Mouse (Mus musculus) heart, embryonic 10.5 days (tissue): ENCODE results near the gene Rars2. TPM values are rescaled to one million over a fixed set of nuclear protein-coding genes. Genes with fewer than 3 reads are reported as not detected.

Source experiments
- DNase-seq: peaks from one replicate; pipeline ENCODE4 v3.0.0-alpha.2; 2017; ENCODE audit warnings: low spot score
- H3K27ac ChIP-seq: fragments of 300-500 bp; sonication (generic); 2 replicates; pipeline ENCODE4 v1.5.1; 2016; ENCODE audit warnings: mild to moderate bottlenecking
- H3K27me3 ChIP-seq: fragments of 300-500 bp; sonication (generic); 2 replicates; pipeline ENCODE4 v1.6.1; 2016; ENCODE audit warnings: mild to moderate bottlenecking; ENCODE audit not compliant: poor library complexity, insufficient read depth, severe bottlenecking
- H3K36me3 ChIP-seq: fragments of 300-500 bp; sonication (generic); 2 replicates; pipeline ENCODE4 v1.6.1; 2016; ENCODE audit warnings: mild to moderate bottlenecking, moderate library complexity
- H3K4me1 ChIP-seq: fragments of 300-500 bp; sonication (generic); 2 replicates; pipeline ENCODE4 v1.6.1; 2016; ENCODE audit warnings: mild to moderate bottlenecking
- H3K4me3 ChIP-seq: fragments of 300-500 bp; sonication (generic); 2 replicates; pipeline ENCODE4 v1.5.1; 2016; ENCODE audit warnings: mild to moderate bottlenecking, moderate library complexity
- H3K9me3 ChIP-seq: fragments of 300-500 bp; sonication (generic); 2 replicates; pipeline ENCODE4 v1.6.1; 2016; ENCODE audit warnings: mild to moderate bottlenecking, moderate library complexity
- WGBS: fragments of 180-500 bp; shearing (Covaris S2); methylation state at CpG from one replicate; pipeline ENCODE4 v1.1.7; 2016; 5-methylcytosine and 5-hydroxymethylcytosine counted together
- polyA plus RNA-seq: library from polyadenylated mRNA; unstranded; fragments of >200 nt; fragmentation: Nextera tagmentation; extraction: Ambion mirVana; gene quantifications from 2 replicates; pipeline ENCODE4 v1.2.1, GENCODE M21; 2016

The Rars2 gene
- polyA plus RNA-seq, 1 experiment from 2014 or later = 68.0 TPM

DNA sequence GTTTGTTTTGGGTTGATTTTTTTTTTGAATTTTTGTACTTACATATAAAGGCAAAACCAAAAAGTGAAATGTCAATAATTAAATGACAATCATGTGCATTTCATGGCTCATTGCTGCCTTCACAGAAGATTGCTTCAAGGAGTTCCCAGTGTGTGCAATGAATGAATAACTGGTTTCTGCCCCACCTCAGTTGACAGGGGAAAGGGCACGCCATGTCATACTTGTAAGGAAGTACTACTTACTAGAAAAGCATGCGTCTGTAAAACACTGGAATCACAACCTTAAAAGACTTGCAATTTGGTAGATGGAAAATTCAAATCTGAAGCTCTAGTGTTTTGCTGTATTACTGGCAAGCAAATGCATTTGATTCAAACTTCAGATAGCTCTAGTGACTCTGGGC is 44.3 kb downstream of the Rars2 start:
- 85% methylated on average over 2 of the region's 2 CpGs for WGBS
- no peak overlapping the region for H3K27ac ChIP-seq
- no peaks in the 10 kb centered on the region for H3K27me3 ChIP-seq
- H3K4me1 ChIP-seq = no peaks in the 10 kb centered on the region
- no peak for DNase-seq
- no peaks in the 10 kb centered on the region for H3K9me3 ChIP-seq
- H3K36me3 ChIP-seq = peaks cover 84% of the 10 kb centered on the region
- H3K4me3 ChIP-seq = no peak overlapping the region

DNA sequence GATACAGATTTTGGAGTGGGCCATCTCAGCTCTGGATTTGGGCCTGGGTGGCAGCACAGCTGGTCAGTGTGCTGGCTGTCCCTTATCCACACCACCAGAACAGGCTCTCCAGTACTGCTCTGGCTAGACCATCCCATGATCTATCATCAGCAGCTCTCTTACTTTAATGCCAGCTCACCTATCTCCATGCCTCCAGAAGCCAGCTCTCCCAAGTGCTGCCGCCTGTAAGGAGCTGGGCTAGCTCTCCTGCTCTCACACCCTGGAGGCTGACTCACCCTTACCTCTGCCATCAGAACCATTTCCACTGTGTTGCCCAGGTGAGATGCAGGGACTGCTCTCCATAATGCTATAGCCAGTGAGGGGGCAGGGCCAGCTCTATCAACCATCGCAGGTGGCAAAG is 46.8 kb downstream of the Rars2 start:
- 96% methylated on average over 2 of the region's 2 CpGs for WGBS
- Histone ChIP-seq H3K4me3 (no peak overlapping the region), H3K9me3 (no peaks in the 10 kb centered on the region), H3K27ac (no peak overlapping the region), H3K27me3 (no peaks in the 10 kb centered on the region), H3K36me3 (peaks cover 88% of the 10 kb centered on the region), H3K4me1 (no peaks in the 10 kb centered on the region)
- no peak for DNase-seq

DNA sequence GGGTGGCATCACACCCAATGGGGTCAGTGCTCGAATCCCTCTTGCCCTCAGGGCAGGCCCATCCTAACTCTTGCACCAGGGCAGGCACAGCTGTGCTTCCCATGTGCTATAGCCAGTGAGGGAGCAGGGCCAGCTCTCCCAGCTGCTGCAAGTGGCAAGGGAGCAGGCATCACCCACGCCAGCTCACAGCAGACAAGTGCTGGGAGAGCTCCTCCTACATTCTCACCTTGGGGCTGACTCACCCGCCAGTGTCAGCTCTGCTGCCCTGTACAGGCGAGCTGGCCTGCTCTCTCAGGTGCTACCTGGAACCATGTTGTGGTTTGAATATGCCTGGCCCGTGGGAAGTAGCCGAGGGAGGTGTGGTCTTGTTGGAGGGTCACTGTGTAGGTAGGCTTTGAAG is 47.2 kb downstream of the Rars2 start:
- DNase-seq = no peak
- Histone ChIP-seq H3K27ac (no peak overlapping the region), H3K4me3 (no peak overlapping the region), H3K27me3 (no peaks in the 10 kb centered on the region), H3K9me3 (no peaks in the 10 kb centered on the region), H3K36me3 (peaks cover 88% of the 10 kb centered on the region), H3K4me1 (no peaks in the 10 kb centered on the region)
- WGBS = 86% methylated on average over 6 of the region's 6 CpGs

DNA sequence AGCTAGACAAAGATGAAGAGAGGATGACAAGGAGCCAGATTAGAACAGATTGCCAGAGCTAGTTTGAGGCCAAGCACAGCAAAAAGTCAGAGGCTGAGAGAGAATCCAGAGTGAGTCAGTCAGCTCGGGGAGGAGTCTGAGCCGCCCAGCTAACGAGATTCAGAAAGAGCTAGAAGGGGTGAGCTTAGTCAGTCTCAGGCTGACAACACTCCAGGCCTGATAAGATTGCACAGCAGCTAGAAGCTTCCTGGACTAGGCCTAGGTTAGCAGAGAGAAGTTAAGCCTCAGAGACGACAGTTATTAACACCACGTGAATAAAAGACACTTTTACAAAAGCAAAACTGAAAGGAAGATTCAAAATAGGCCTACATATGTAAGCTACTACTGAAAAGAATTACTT is 53.2 kb downstream of the Rars2 start:
- Histone ChIP-seq H3K27ac (no peak overlapping the region), H3K4me1 (no peaks in the 10 kb centered on the region), H3K27me3 (no peaks in the 10 kb centered on the region), H3K36me3 (peaks cover 60% of the 10 kb centered on the region), H3K4me3 (no peak overlapping the region), H3K9me3 (no peaks in the 10 kb centered on the region)
- no peak for DNase-seq
- 77% methylated on average over 5 of the region's 5 CpGs for WGBS

DNA sequence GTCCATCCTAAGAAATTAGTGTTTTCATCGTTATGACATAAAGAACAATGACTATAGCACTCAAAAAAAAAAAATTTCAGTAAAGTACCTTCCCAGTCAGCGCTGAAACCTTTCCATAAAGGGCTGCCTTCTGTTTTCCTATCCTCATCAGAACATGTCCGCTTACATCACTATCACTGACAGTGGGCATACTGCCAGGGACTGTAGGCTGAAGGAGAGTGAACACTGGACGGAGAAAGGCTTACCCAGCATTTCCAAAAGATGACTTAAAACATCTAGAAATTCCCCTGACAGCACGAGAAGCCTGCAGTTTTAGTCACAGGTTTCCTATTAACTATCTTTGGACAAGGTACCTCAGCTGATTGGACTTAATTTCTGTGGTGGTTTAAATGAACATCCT is 59.0 kb downstream of the Rars2 start:
- peak; percentile 51 for DNase-seq
- H3K27ac ChIP-seq = no peak overlapping the region
- peaks cover 40% of the 10 kb centered on the region for H3K36me3 ChIP-seq
- no peaks in the 10 kb centered on the region for H3K4me1 ChIP-seq
- WGBS = 82% methylated on average over 5 of the region's 5 CpGs
- no peaks in the 10 kb centered on the region for H3K9me3 ChIP-seq
- H3K27me3 ChIP-seq = no peaks in the 10 kb centered on the region
- no peak overlapping the region for H3K4me3 ChIP-seq

DNA sequence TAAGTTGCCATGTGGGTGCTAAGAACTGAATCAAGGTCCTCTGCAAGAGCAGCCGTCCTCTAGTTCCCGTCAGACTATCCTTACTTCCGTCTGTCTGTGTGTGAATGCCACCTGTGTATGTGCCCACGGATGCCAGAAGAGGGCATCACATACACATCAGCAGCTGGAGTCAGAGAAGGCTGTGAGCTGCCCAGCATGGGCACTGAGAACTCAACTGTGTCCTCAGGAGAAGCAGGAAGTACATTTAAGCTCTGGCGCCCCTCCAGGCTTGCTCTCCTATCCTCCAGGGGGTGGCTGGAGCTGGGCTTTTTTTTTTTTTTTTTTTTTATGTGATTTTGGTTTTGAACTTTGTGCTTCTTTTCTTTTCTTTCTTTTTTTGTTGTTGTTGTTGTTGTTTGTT is 65.8 kb downstream of the Rars2 start:
- WGBS = 83% methylated on average over 5 of the region's 5 CpGs
- DNase-seq = no peak
- Histone ChIP-seq H3K4me3 (no peak overlapping the region), H3K9me3 (no peaks in the 10 kb centered on the region), H3K36me3 (peaks cover 41% of the 10 kb centered on the region), H3K27ac (no peak overlapping the region), H3K27me3 (no peaks in the 10 kb centered on the region), H3K4me1 (0 out of 2 replicates have a peak, but pooled peaks cover 3% of the 10 kb centered on the region)

DNA sequence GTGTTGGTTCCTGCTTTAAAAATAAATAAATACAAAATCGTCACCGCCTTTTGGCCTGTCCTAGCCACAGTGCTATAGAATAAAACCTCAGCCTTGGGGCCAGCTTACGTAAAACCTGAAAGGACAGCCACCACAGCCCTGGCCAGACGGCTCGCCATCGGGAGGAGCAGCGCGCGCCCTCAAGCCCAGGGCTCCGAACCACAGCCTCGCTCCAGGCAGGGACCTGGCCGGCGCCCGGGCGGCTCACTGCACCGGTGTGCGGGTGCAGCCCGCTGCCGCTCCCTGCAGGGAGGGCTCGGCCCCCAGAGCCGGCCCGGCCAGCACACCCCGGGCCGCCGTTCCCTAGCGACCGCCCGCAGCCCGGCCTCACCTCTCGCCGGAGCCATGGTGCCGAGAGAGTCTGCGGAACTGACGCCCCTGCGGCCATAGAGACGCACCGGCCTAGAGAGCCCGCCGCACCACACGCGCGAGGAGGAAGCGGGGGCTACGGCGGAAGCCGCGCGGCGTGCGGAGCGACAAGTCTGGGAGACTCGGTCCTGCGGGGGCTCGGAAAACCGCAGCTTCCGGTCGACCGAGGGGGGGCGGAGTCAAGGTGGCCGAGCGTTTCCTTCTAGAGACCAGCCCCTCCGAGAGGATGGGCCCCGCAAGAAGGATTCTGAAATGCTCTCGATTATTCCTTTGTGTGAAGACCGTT is 72.3 kb downstream of the Rars2 start, which contains the start of gene Slc35a1:
Gene Slc35a1 (minus strand): TSS at position 565 of the 694 bp plus-strand sequence.
- Histone ChIP-seq H3K27ac (peak within 1 kb of the TSS; percentile 98), H3K4me3 (peak within 1 kb of the TSS; percentile 93), H3K9me3 (no peaks in the 10 kb centered on the region), H3K36me3 (0 out of 2 replicates have a peak, but pooled peaks cover 7% of the 10 kb centered on the region), H3K4me1 (0 out of 2 replicates have a peak, but pooled peaks cover 3% of the 10 kb centered on the region), H3K27me3 (no peaks in the 10 kb centered on the region)
- DNase-seq = peak; percentile 95
- WGBS = under 1% methylated on average over 65 of the region's 65 CpGs

DNA sequence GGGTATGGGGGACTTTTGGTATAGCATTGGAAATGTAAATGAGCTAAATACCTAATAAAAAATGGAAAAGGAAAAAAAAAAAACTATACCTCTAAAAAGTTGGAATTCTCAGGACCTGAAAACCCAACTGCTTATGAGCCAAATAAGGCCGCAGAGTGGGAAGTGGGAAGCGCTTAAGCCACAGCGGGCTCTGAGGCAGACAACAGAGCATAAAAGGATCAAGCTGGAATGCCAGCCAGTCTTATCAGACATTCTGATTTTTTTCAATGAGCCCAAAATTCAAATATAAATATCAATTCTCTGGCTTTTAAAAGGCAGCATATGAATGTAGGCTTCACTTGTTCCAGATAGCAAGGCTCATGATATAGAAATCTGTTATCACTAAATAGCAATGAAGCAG is 73.3 kb downstream of the Rars2 start:
- no peak for DNase-seq
- 67% methylated on average over 3 of the region's 3 CpGs for WGBS
- Histone ChIP-seq H3K27ac (no peak overlapping the region), H3K36me3 (no peaks in the 10 kb centered on the region), H3K4me1 (0 out of 2 replicates have a peak, but pooled peaks cover 3% of the 10 kb centered on the region), H3K9me3 (no peaks in the 10 kb centered on the region), H3K27me3 (no peaks in the 10 kb centered on the region), H3K4me3 (0 out of 2 replicates have a peak overlapping the region, but pooled peaks have one; percentile 3)

DNA sequence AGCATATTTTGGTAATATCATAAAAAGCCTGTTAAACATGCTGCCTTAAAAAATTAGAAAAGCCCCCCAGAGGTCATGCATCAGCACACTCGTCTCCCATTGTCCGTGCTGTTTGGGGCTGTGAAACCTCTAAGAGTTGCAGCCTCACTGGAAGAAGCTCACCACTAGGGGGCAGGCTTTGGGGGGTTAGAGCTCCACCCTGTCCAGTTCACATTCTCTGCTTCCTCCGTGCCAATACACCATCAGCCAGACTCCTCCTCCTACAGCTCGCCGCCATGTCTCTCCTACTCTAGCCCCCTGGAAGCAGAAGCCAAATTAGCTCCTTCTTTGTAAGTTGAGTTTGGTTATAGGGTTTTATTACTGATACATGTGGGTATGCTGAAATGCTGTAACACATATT is 86.8 kb downstream of the Rars2 start:
- 58% methylated on average over 5 of the region's 5 CpGs for WGBS

DNA sequence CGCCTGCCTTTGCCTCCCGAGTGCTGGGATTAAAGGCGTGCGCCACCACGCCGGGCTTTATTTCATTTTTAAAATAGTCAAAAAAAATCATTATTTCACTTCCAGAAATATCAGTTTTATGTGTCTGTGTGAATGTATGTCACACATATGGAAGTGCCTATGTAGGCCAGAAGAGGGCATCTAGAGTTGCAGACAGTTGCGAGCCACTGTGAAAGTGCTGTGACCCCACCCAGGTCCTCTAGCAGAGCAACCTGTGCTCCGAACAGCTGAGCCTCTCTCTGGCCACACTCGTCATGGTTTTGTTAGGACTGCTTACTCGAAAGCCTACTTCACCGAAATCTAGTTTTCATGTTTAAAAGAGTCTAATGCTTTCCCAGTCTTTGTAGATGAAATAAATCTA is 87.5 kb downstream of the Rars2 start:
- Histone ChIP-seq H3K27me3 (no peaks in the 10 kb centered on the region), H3K4me3 (no peak overlapping the region), H3K27ac (no peak overlapping the region), H3K36me3 (no peaks in the 10 kb centered on the region), H3K9me3 (no peaks in the 10 kb centered on the region), H3K4me1 (no peaks in the 10 kb centered on the region)
- 92% methylated on average over 11 of the region's 11 CpGs for WGBS
- no peak for DNase-seq

More for the DNA sequence above, 86.8 kb downstream of the Rars2 start:
- Histone ChIP-seq H3K27ac (no peak overlapping the region), H3K36me3 (no peaks in the 10 kb centered on the region), H3K27me3 (no peaks in the 10 kb centered on the region), H3K4me1 (no peaks in the 10 kb centered on the region), H3K4me3 (no peak overlapping the region), H3K9me3 (no peaks in the 10 kb centered on the region)
- DNase-seq = peak; percentile 79

DNA sequence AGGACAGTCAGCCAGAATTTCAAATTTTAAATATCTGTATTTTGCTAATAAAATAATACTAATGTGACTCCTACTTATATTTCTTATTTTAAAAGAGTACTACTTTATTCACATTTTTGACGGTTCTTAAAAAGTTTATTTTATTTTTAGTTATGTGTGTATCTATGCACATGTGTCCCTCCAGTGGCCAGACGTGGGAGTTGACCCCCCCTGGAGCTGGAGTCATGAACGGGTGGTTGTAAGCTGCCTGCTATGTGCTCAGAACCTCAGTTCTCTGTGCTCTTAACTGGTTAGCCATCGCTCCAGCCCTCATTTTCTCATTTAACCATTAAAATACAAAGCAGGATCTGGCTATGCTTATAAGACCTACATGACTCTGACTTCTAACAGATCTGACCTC is 88.3 kb downstream of the Rars2 start:
- H3K9me3 ChIP-seq = no peaks in the 10 kb centered on the region
- WGBS = 75% methylated on average over 4 of the region's 4 CpGs
- no peak for DNase-seq

DNA sequence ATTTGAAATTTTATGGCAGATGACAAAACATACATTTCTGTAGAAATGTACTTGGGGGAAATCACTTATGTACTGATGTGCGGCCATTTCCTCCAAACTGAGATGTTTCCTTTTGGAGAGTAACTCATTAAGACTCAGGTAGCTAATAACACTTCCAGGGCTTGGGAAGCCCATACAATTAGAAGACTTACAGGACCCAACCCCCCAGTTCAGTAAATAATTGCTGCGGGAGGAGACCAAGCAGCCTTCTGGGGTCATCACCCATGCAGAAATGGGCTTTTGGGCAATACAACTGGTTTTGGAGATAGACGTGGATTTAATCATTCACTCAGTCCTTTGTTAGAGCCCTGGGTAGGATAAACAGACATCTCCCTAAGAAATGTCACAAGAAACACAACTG is 92.5 kb downstream of the Rars2 start:
- H3K4me3 ChIP-seq = no peak overlapping the region
- no peaks in the 10 kb centered on the region for H3K4me1 ChIP-seq
- no peaks in the 10 kb centered on the region for H3K9me3 ChIP-seq
- H3K27me3 ChIP-seq = no peaks in the 10 kb centered on the region
- no peaks in the 10 kb centered on the region for H3K36me3 ChIP-seq
- WGBS = 78% methylated on average over 3 of the region's 3 CpGs
- DNase-seq = no peak
- no peak overlapping the region for H3K27ac ChIP-seq

More for the DNA sequence above, 88.3 kb downstream of the Rars2 start:
- Histone ChIP-seq H3K27ac (no peak overlapping the region), H3K27me3 (no peaks in the 10 kb centered on the region), H3K4me1 (no peaks in the 10 kb centered on the region), H3K4me3 (no peak overlapping the region), H3K36me3 (no peaks in the 10 kb centered on the region)

DNA sequence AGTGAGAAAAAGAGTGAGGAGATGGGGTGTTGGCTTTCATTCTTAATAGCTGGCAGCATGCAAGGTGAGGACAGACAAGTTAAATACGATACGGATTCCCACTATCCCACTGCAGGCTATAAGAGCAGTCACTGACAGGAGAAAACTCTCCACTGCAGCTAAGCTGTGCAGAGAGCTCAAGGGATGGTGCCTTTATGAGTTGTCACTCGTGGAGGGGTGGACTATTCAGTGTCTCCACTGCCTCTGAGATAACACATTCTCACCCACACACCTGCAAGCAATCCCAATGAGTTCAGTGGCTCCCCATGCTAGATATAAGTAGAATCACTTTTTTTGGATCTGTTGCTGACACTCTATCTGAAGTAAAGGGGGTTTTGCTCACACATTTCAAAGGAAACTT is 93.4 kb downstream of the Rars2 start:
- H3K9me3 ChIP-seq = no peaks in the 10 kb centered on the region
- H3K27ac ChIP-seq = no peak overlapping the region
- H3K4me3 ChIP-seq = no peak overlapping the region
- H3K27me3 ChIP-seq = no peaks in the 10 kb centered on the region
- no peaks in the 10 kb centered on the region for H3K36me3 ChIP-seq
- WGBS = 64% methylated on average over 3 of the region's 3 CpGs
- no peak for DNase-seq
- H3K4me1 ChIP-seq = no peaks in the 10 kb centered on the region
